Mouse (Mus musculus): ENCODE data around the gene Calr. TPM values are rescaled to one million over a fixed set of nuclear protein-coding genes. Genes with fewer than 3 reads are reported as not detected.
"Not testable (repeated sequence)": the region's sequence is repeated elsewhere in the genome, so short reads cannot be mapped to it uniquely, and the experiment has no call there.

Gene Calr
- total RNA-seq, 2 experiments from 2014 or later = 1,060 to 4,756 TPM

GRCm38 (mm10) chr8:84845355-84846093, 1.2 kb downstream of the Calr start:
- no peak for ATAC-seq (replicated peaks; ENCODE audit: poor library complexity)

GRCm38 (mm10) chr8:84844397-84845070, 2.2 kb downstream of the Calr start:
- ATAC-seq (replicated peaks; ENCODE audit: poor library complexity) = no peak

- no peak for ATAC-seq (replicated peaks; ENCODE audit: poor library complexity)
These were observed 5.2 kb downstream of the Calr start for GRCm38 (mm10) chr8:84841514-84841913.

- peak; percentile 84 for ATAC-seq (replicated peaks; ENCODE audit: poor library complexity)
These were observed 6.3 kb downstream of the Calr start, which contains the start of gene Rad23a for GRCm38 (mm10) chr8:84840248-84840999. Gene Rad23a (minus strand): TSS chr8:84840665.

GRCm38 (mm10) chr8:84839875-84840247, 6.9 kb downstream of the Calr start:
- no peak for ATAC-seq (replicated peaks; ENCODE audit: poor library complexity)

GRCm38 (mm10) chr8:84839411-84839810, 7.3 kb downstream of the Calr start:
- ATAC-seq (replicated peaks; ENCODE audit: poor library complexity) = no peak

GRCm38 (mm10) chr8:84838513-84838912, 8.2 kb downstream of the Calr start:
- ATAC-seq (replicated peaks; ENCODE audit: poor library complexity) = peak; percentile 59

GRCm38 (mm10) chr8:84837912-84838470, 8.7 kb downstream of the Calr start:
- no peak for ATAC-seq (replicated peaks; ENCODE audit: poor library complexity)

GRCm38 (mm10) chr8:84837149-84837911, 9.4 kb downstream of the Calr start:
- no peak for ATAC-seq (replicated peaks; ENCODE audit: poor library complexity)

- no peak for ATAC-seq (replicated peaks; ENCODE audit: poor library complexity)
These were observed 11.6 kb downstream of the Calr start for GRCm38 (mm10) chr8:84834866-84835855.

GRCm38 (mm10) chr8:84834002-84834865, 12.5 kb downstream of the Calr start:
- ATAC-seq (replicated peaks; ENCODE audit: poor library complexity) = no peak

- no peak for ATAC-seq (replicated peaks; ENCODE audit: poor library complexity)
These were observed 13.7 kb downstream of the Calr start for GRCm38 (mm10) chr8:84832759-84833742.

- peak; percentile 84 for ATAC-seq (replicated peaks; ENCODE audit: poor library complexity)
These were observed 14.6 kb downstream of the Calr start for GRCm38 (mm10) chr8:84832034-84832717.

GRCm38 (mm10) chr8:84831490-84831889, 15.2 kb downstream of the Calr start, which contains the start of gene Gadd45gip1:
Gene Gadd45gip1 (plus strand): TSS chr8:84831522.
- peak; percentile 79 for ATAC-seq (replicated peaks; ENCODE audit: poor library complexity)

GRCm38 (mm10) chr8:84826518-84826917, 20.2 kb downstream of the Calr start:
- not testable (repeated sequence) for ATAC-seq (replicated peaks; ENCODE audit: poor library complexity)

GRCm38 (mm10) chr8:84825636-84826035, 21.1 kb downstream of the Calr start:
- 0 out of 2 replicates have a peak, but pooled peaks have one; percentile 30 for ATAC-seq (replicated peaks; ENCODE audit: poor library complexity)

Data from megakaryocyte progenitor cell, adult 5-6 weeks (primary cell).